Mouse (Mus musculus): ENCODE data around the gene Irf8. TPM values are rescaled to one million over a fixed set of nuclear protein-coding genes. Genes with fewer than 3 reads are reported as not detected.

Gene Irf8
- polyA plus RNA-seq, 1 experiment from 2014 or later: 4.8 TPM

- Histone ChIP-seq H3K9me3 (ENCODE audit: control insufficient read depth, low read length) (no peaks in the 10 kb centered on the region), H3K4me3 (ENCODE audit: low read length) (no peak overlapping the region), H3K4me2 (ENCODE audit: low read length) (no peak overlapping the region), H3K27me3 (replicated peaks; ENCODE audit: control insufficient read depth, insufficient read depth, low read length) (no peaks in the 10 kb centered on the region), H3K4me1 (ENCODE audit: control insufficient read depth, insufficient read depth, low read depth, low read length) (peaks cover 6% of the 10 kb centered on the region), H3K36me3 (ENCODE audit: control insufficient read depth, insufficient read depth, low read length) (no peaks in the 10 kb centered on the region), H3K27ac (ENCODE audit: low read depth, low read length) (no peak overlapping the region), H3K9ac (ENCODE audit: low read depth, low read length) (no peak overlapping the region)
- ATAC-seq: no peak
- WGBS: 84% methylated on average over 7 of the region's 7 CpGs
Measured at GRCm38 (mm10) chr8:120698426-120698825, 37.7 kb upstream of the Irf8 start.

- 80% methylated on average over 6 of the region's 6 CpGs for whole genome bisulfite sequencing
- H3K4me2 ChIP-seq (ENCODE audit: low read length): no peak overlapping the region
- ATAC-seq: no peak
- H3K9ac ChIP-seq (ENCODE audit: low read depth, low read length): no peak overlapping the region
- H3K27me3 ChIP-seq (replicated peaks; ENCODE audit: control insufficient read depth, insufficient read depth, low read length): no peaks in the 10 kb centered on the region
- H3K9me3 ChIP-seq (ENCODE audit: control insufficient read depth, low read length): no peaks in the 10 kb centered on the region
- H3K4me3 ChIP-seq (ENCODE audit: low read length): no peak overlapping the region
- no peak overlapping the region for H3K27ac ChIP-seq (ENCODE audit: low read depth, low read length)
- H3K36me3 ChIP-seq (ENCODE audit: control insufficient read depth, insufficient read depth, low read length): no peaks in the 10 kb centered on the region
- H3K4me1 ChIP-seq (ENCODE audit: control insufficient read depth, insufficient read depth, low read depth, low read length): peaks cover 6% of the 10 kb centered on the region
Measured at GRCm38 (mm10) chr8:120699079-120699478, 37.1 kb upstream of the Irf8 start.

GRCm38 (mm10) chr8:120699565-120699964 is 36.6 kb upstream of the Irf8 start:
- WGBS: 89% methylated on average over 2 of the region's 2 CpGs
- Histone ChIP-seq H3K4me3 (ENCODE audit: low read length) (no peak overlapping the region), H3K27ac (ENCODE audit: low read depth, low read length) (no peak overlapping the region)

GRCm38 (mm10) chr8:120700053-120700452 is 36.1 kb upstream of the Irf8 start:
- Histone ChIP-seq H3K4me1 (ENCODE audit: control insufficient read depth, insufficient read depth, low read depth, low read length) (peaks cover 6% of the 10 kb centered on the region), H3K9me3 (ENCODE audit: control insufficient read depth, low read length) (no peaks in the 10 kb centered on the region), H3K27ac (ENCODE audit: low read depth, low read length) (no peak overlapping the region), H3K4me2 (ENCODE audit: low read length) (no peak overlapping the region), H3K27me3 (replicated peaks; ENCODE audit: control insufficient read depth, insufficient read depth, low read length) (no peaks in the 10 kb centered on the region), H3K9ac (ENCODE audit: low read depth, low read length) (no peak overlapping the region), H3K36me3 (ENCODE audit: control insufficient read depth, insufficient read depth, low read length) (no peaks in the 10 kb centered on the region), H3K4me3 (ENCODE audit: low read length) (no peak overlapping the region)
- WGBS: 90% methylated on average over 4 of the region's 4 CpGs
- ATAC-seq: no peak

More at GRCm38 (mm10) chr8:120699565-120699964, 36.6 kb upstream of the Irf8 start:
- Histone ChIP-seq H3K9ac (ENCODE audit: low read depth, low read length) (no peak overlapping the region), H3K4me1 (ENCODE audit: control insufficient read depth, insufficient read depth, low read depth, low read length) (peaks cover 6% of the 10 kb centered on the region), H3K4me2 (ENCODE audit: low read length) (no peak overlapping the region), H3K27me3 (replicated peaks; ENCODE audit: control insufficient read depth, insufficient read depth, low read length) (no peaks in the 10 kb centered on the region), H3K36me3 (ENCODE audit: control insufficient read depth, insufficient read depth, low read length) (no peaks in the 10 kb centered on the region), H3K9me3 (ENCODE audit: control insufficient read depth, low read length) (no peaks in the 10 kb centered on the region)
- ATAC-seq: no peak

- H3K4me3 ChIP-seq (ENCODE audit: low read length): no peak overlapping the region
- H3K4me1 ChIP-seq (ENCODE audit: control insufficient read depth, insufficient read depth, low read depth, low read length): no peaks in the 10 kb centered on the region
- H3K9ac ChIP-seq (ENCODE audit: low read depth, low read length): no peak overlapping the region
- WGBS: 70% methylated on average over 19 of the region's 19 CpGs
- H3K36me3 ChIP-seq (ENCODE audit: control insufficient read depth, insufficient read depth, low read length): no peaks in the 10 kb centered on the region
- no peak overlapping the region for H3K27ac ChIP-seq (ENCODE audit: low read depth, low read length)
- H3K9me3 ChIP-seq (ENCODE audit: control insufficient read depth, low read length): no peaks in the 10 kb centered on the region
- ATAC-seq: no peak
- H3K4me2 ChIP-seq (ENCODE audit: low read length): no peak overlapping the region
- no peaks in the 10 kb centered on the region for H3K27me3 ChIP-seq (replicated peaks; ENCODE audit: control insufficient read depth, insufficient read depth, low read length)
Measured at GRCm38 (mm10) chr8:120701758-120702465, 34.2 kb upstream of the Irf8 start.

GRCm38 (mm10) chr8:120704203-120704602 is 32.0 kb upstream of the Irf8 start:
- H3K27ac ChIP-seq (ENCODE audit: low read depth, low read length): no peak overlapping the region
- H3K9ac ChIP-seq (ENCODE audit: low read depth, low read length): no peak overlapping the region
- H3K4me2 ChIP-seq (ENCODE audit: low read length): no peak overlapping the region
- no peaks in the 10 kb centered on the region for H3K9me3 ChIP-seq (ENCODE audit: control insufficient read depth, low read length)
- H3K36me3 ChIP-seq (ENCODE audit: control insufficient read depth, insufficient read depth, low read length): no peaks in the 10 kb centered on the region
- no peak for ATAC-seq
- no peaks in the 10 kb centered on the region for H3K4me1 ChIP-seq (ENCODE audit: control insufficient read depth, insufficient read depth, low read depth, low read length)
- 55% methylated on average over 9 of the region's 9 CpGs for WGBS
- no peak overlapping the region for H3K4me3 ChIP-seq (ENCODE audit: low read length)
- H3K27me3 ChIP-seq (replicated peaks; ENCODE audit: control insufficient read depth, insufficient read depth, low read length): no peaks in the 10 kb centered on the region

GRCm38 (mm10) chr8:120705163-120705562 is 31.0 kb upstream of the Irf8 start:
- H3K9me3 ChIP-seq (ENCODE audit: control insufficient read depth, low read length): no peaks in the 10 kb centered on the region
- no peak overlapping the region for H3K4me2 ChIP-seq (ENCODE audit: low read length)
- no peaks in the 10 kb centered on the region for H3K27me3 ChIP-seq (replicated peaks; ENCODE audit: control insufficient read depth, insufficient read depth, low read length)
- no peak for ATAC-seq
- no peak overlapping the region for H3K9ac ChIP-seq (ENCODE audit: low read depth, low read length)
- no peaks in the 10 kb centered on the region for H3K36me3 ChIP-seq (ENCODE audit: control insufficient read depth, insufficient read depth, low read length)
- 76% methylated on average over 15 of the region's 15 CpGs for whole genome bisulfite sequencing
- no peaks in the 10 kb centered on the region for H3K4me1 ChIP-seq (ENCODE audit: control insufficient read depth, insufficient read depth, low read depth, low read length)
- H3K4me3 ChIP-seq (ENCODE audit: low read length): no peak overlapping the region
- no peak overlapping the region for H3K27ac ChIP-seq (ENCODE audit: low read depth, low read length)

GRCm38 (mm10) chr8:120706193-120706592 is 30.0 kb upstream of the Irf8 start:
- no peaks in the 10 kb centered on the region for H3K36me3 ChIP-seq (ENCODE audit: control insufficient read depth, insufficient read depth, low read length)
- H3K27me3 ChIP-seq (replicated peaks; ENCODE audit: control insufficient read depth, insufficient read depth, low read length): no peaks in the 10 kb centered on the region
- no peak overlapping the region for H3K4me3 ChIP-seq (ENCODE audit: low read length)
- no peak overlapping the region for H3K4me2 ChIP-seq (ENCODE audit: low read length)
- H3K9me3 ChIP-seq (ENCODE audit: control insufficient read depth, low read length): no peaks in the 10 kb centered on the region
- no peak for ATAC-seq
- H3K4me1 ChIP-seq (ENCODE audit: control insufficient read depth, insufficient read depth, low read depth, low read length): no peaks in the 10 kb centered on the region
- WGBS: 84% methylated on average over 3 of the region's 3 CpGs
- H3K9ac ChIP-seq (ENCODE audit: low read depth, low read length): no peak overlapping the region
- no peak overlapping the region for H3K27ac ChIP-seq (ENCODE audit: low read depth, low read length)

- Histone ChIP-seq H3K4me3 (ENCODE audit: low read length) (no peak overlapping the region), H3K9ac (ENCODE audit: low read depth, low read length) (no peak overlapping the region), H3K27ac (ENCODE audit: low read depth, low read length) (no peak overlapping the region), H3K36me3 (ENCODE audit: control insufficient read depth, insufficient read depth, low read length) (no peaks in the 10 kb centered on the region), H3K4me2 (ENCODE audit: low read length) (no peak overlapping the region), H3K9me3 (ENCODE audit: control insufficient read depth, low read length) (no peaks in the 10 kb centered on the region), H3K4me1 (ENCODE audit: control insufficient read depth, insufficient read depth, low read depth, low read length) (no peaks in the 10 kb centered on the region), H3K27me3 (replicated peaks; ENCODE audit: control insufficient read depth, insufficient read depth, low read length) (no peaks in the 10 kb centered on the region)
- no peak for ATAC-seq
- 88% methylated on average over 10 of the region's 10 CpGs for WGBS
Measured at GRCm38 (mm10) chr8:120709176-120709575, 27.0 kb upstream of the Irf8 start.

Data from hindbrain, embryonic 16.5 days (tissue).